Comparison of ENCODE assay signal across 8 mouse cellular contexts in the genomic region with DNA sequence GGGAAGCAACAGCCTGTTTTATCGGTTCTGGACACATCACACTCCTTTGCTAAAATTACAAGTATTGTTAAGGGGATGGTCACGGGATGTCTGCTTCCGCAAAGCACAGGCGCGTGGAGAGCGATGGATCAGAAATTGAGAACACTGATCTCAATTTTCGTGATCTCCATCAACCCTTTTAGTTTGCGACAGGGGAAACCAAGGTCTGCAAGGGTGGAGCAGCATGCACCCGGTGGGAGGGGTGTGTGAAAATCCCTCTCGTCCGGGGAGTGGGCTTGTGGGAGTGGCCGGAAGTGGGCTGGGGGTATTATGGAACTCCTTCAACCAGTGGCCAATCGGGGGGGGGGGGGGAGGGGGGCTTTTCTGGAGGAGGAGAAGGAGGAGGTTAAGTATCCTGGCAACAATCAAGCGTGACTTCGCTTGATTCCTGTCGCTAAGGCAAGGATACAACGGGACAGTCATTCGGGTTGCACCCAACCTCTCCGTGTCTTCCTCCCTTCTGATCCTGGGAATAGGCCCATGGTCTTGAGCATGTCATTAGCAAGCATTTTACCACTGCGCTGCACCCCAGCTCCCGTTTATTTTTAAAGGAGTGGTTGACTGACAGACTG. TPM values are rescaled to one million over a fixed set of nuclear protein-coding genes. Genes with fewer than 3 reads are reported as not detected.
DNase-seq lines count a peak whose midpoint lies in the region; ATAC-seq and TF ChIP-seq lines count a peak whose summit lies in the region.

No protein-coding gene starts in this region.

- no peaks in the 10 kb centered on the region for H3K36me3 ChIP-seq in kidney, postnatal 0 days (ENCODE audit: insufficient read depth, low read length)
- no peaks in the 10 kb centered on the region for H3K36me3 ChIP-seq in embryonic facial prominence, embryonic 15.5 days
- H3K36me3 ChIP-seq in hindbrain, embryonic 13.5 days: no peaks in the 10 kb centered on the region
- H3K36me3 ChIP-seq in liver, embryonic 13.5 days: no peaks in the 10 kb centered on the region
- no peaks in the 10 kb centered on the region for H3K36me3 ChIP-seq in neural tube, embryonic 13.5 days

- TF ChIP-seq CTCF in kidney, postnatal 0 days (IDR thresholded peaks at IDR 0.05; ENCODE audit: low read depth): no peak

- no peaks in the 10 kb centered on the region for H3K9me3 ChIP-seq in kidney, postnatal 0 days (replicated peaks; ENCODE audit: low read length)
- H3K9me3 ChIP-seq in embryonic facial prominence, embryonic 15.5 days (replicated peaks): no peaks in the 10 kb centered on the region
- H3K9me3 ChIP-seq in hindbrain, embryonic 13.5 days: no peaks in the 10 kb centered on the region
- no peaks in the 10 kb centered on the region for H3K9me3 ChIP-seq in liver, embryonic 13.5 days (replicated peaks)
- no peaks in the 10 kb centered on the region for H3K9me3 ChIP-seq in neural tube, embryonic 13.5 days

- no peaks in the 10 kb centered on the region for H3K27me3 ChIP-seq in kidney, postnatal 0 days (ENCODE audit: insufficient read depth, low read length)
- H3K27me3 ChIP-seq in embryonic facial prominence, embryonic 15.5 days: no peaks in the 10 kb centered on the region
- H3K27me3 ChIP-seq in hindbrain, embryonic 13.5 days: no peaks in the 10 kb centered on the region
- H3K27me3 ChIP-seq in liver, embryonic 13.5 days: peaks cover 26% of the 10 kb centered on the region
- no peaks in the 10 kb centered on the region for H3K27me3 ChIP-seq in neural tube, embryonic 13.5 days

- H3K4me1 ChIP-seq in kidney, postnatal 0 days (replicated peaks; ENCODE audit: insufficient read depth, low read length): peaks cover 7% of the 10 kb centered on the region; the same call in 1 of the 2 replicates
- peaks cover 7% of the 10 kb centered on the region; the same call in 1 of the 2 replicates for H3K4me1 ChIP-seq in embryonic facial prominence, embryonic 15.5 days
- H3K4me1 ChIP-seq in hindbrain, embryonic 13.5 days (replicated peaks): peaks cover 37% of the 10 kb centered on the region
- H3K4me1 ChIP-seq in liver, embryonic 13.5 days (replicated peaks): peaks cover 10% of the 10 kb centered on the region
- peaks cover 24% of the 10 kb centered on the region for H3K4me1 ChIP-seq in neural tube, embryonic 13.5 days (replicated peaks)

- peak overlapping the region; percentile 66; the same call in 1 of the 2 replicates for H3K9ac ChIP-seq in kidney, postnatal 0 days (ENCODE audit: low read depth, low read length)
- H3K9ac ChIP-seq in embryonic facial prominence, embryonic 15.5 days: peak overlapping the region; percentile 54
- H3K9ac ChIP-seq in hindbrain, embryonic 13.5 days: peak overlapping the region; percentile 83
- H3K9ac ChIP-seq in liver, embryonic 13.5 days: peak overlapping the region; percentile 62; the same call in 1 of the 2 replicates
- H3K9ac ChIP-seq in neural tube, embryonic 13.5 days: peak overlapping the region; percentile 80

- H3K27ac ChIP-seq in kidney, postnatal 0 days: no peak overlapping the region
- no peak overlapping the region for H3K27ac ChIP-seq in embryonic facial prominence, embryonic 15.5 days (replicated peaks)
- peak overlapping the region; percentile 83 for H3K27ac ChIP-seq in hindbrain, embryonic 13.5 days
- H3K27ac ChIP-seq in liver, embryonic 13.5 days: no peak overlapping the region
- peak overlapping the region; percentile 79; the same call in 1 of the 2 replicates for H3K27ac ChIP-seq in neural tube, embryonic 13.5 days (replicated peaks)

- DNase-seq in kidney, postnatal 0 days (ENCODE audit: low spot score): peak; percentile 45
- DNase-seq in kidney, adult 8-10 months: no peak
- DNase-seq in adipocyte (ENCODE audit: low spot score): peak; percentile 50
- DNase-seq in liver, embryonic 13.5 days: no peak
- no peak for DNase-seq in ovary, adult 18-20 months (ENCODE audit: low spot score)

- peak overlapping the region; percentile 97 for H3K4me2 ChIP-seq in kidney, postnatal 0 days (ENCODE audit: low read length)
- peak overlapping the region; percentile 83 for H3K4me2 ChIP-seq in embryonic facial prominence, embryonic 15.5 days (replicated peaks)
- peak overlapping the region; percentile 73 for H3K4me2 ChIP-seq in hindbrain, embryonic 13.5 days
- H3K4me2 ChIP-seq in liver, embryonic 13.5 days: peak overlapping the region; percentile 72
- peak overlapping the region; percentile 74 for H3K4me2 ChIP-seq in neural tube, embryonic 13.5 days

- H3K4me3 ChIP-seq in kidney, postnatal 0 days (replicated peaks; ENCODE audit: low read depth, low read length): peak overlapping the region; percentile 61
- peak overlapping the region; percentile 66 for H3K4me3 ChIP-seq in embryonic facial prominence, embryonic 15.5 days (replicated peaks)
- H3K4me3 ChIP-seq in hindbrain, embryonic 13.5 days: peak overlapping the region; percentile 76
- peak overlapping the region; percentile 62 for H3K4me3 ChIP-seq in liver, embryonic 13.5 days (replicated peaks)
- peak overlapping the region; percentile 68 for H3K4me3 ChIP-seq in neural tube, embryonic 13.5 days

- peak; percentile 59; the same call in 1 of the 2 replicates for ATAC-seq in kidney, postnatal 0 days (replicated peaks; ENCODE audit: low FRiP score, low read depth)
- ATAC-seq in embryonic facial prominence, embryonic 15.5 days (ENCODE audit: insufficient number of reproducible peaks, low FRiP score, low TSS enrichment, low read depth): peak; percentile 54
- ATAC-seq in hindbrain, embryonic 13.5 days (ENCODE audit: low FRiP score): peak; percentile 69
- no peak for ATAC-seq in liver, embryonic 13.5 days (ENCODE audit: low read depth)
- peak; percentile 86 for ATAC-seq in neural tube, embryonic 13.5 days (ENCODE audit: low read depth)

- 3% methylated on average over 20 of the region's 21 CpGs for WGBS in kidney, postnatal 0 days
- WGBS in embryonic facial prominence, embryonic 15.5 days: 2% methylated on average over 21 of the region's 21 CpGs
- WGBS in hindbrain, embryonic 13.5 days: under 1% methylated on average over 21 of the region's 21 CpGs
- 1% methylated on average over 21 of the region's 21 CpGs for WGBS in liver, embryonic 13.5 days (ENCODE audit: insufficient replicate concordance)
- 2% methylated on average over 20 of the region's 21 CpGs for WGBS in neural tube, embryonic 13.5 days

RNA-seq across cellular contexts. Expression of a gene that starts 0.7 kb away (rescaled TPM):
- polyA plus RNA-seq in kidney, postnatal 0 days (2015; fragmentation: Nextera tagmentation; extraction: Ambion mirVana): 15.0 and 15.6 TPM in 2 replicates
- 13.4 and 13.8 TPM in 2 replicates for polyA plus RNA-seq in embryonic facial prominence, embryonic 15.5 days (2015; fragmentation: Nextera tagmentation; extraction: Ambion mirVana)
- 47.9 and 51.3 TPM in 2 replicates for polyA plus RNA-seq in hindbrain, embryonic 13.5 days (2015; fragmentation: Nextera tagmentation; extraction: Ambion mirVana)
- polyA plus RNA-seq in liver, embryonic 13.5 days (2015; fragmentation: Nextera tagmentation; extraction: Ambion mirVana): 5.0 and 6.7 TPM in 2 replicates
- polyA plus RNA-seq in neural tube, embryonic 13.5 days (2015; fragmentation: Nextera tagmentation; extraction: Ambion mirVana): 49.4 and 54.8 TPM in 2 replicates

RNA-seq across cellular contexts. Expression of a gene that starts 54.3 kb away (rescaled TPM):
- 445 and 447 TPM in 2 replicates for polyA plus RNA-seq in kidney, postnatal 0 days (2015; fragmentation: Nextera tagmentation; extraction: Ambion mirVana)
- 380 and 384 TPM in 2 replicates for polyA plus RNA-seq in embryonic facial prominence, embryonic 15.5 days (2015; fragmentation: Nextera tagmentation; extraction: Ambion mirVana)
- polyA plus RNA-seq in hindbrain, embryonic 13.5 days (2015; fragmentation: Nextera tagmentation; extraction: Ambion mirVana): 517 TPM in 2 replicates
- polyA plus RNA-seq in liver, embryonic 13.5 days (2015; fragmentation: Nextera tagmentation; extraction: Ambion mirVana): 285 and 331 TPM in 2 replicates
- 489 and 502 TPM in 2 replicates for polyA plus RNA-seq in neural tube, embryonic 13.5 days (2015; fragmentation: Nextera tagmentation; extraction: Ambion mirVana)

RNA-seq across cellular contexts. Expression of a gene that starts 54.7 kb away (rescaled TPM):
- 1,374 and 1,518 TPM in 2 replicates for polyA plus RNA-seq in kidney, postnatal 0 days (2015; fragmentation: Nextera tagmentation; extraction: Ambion mirVana)
- polyA plus RNA-seq in embryonic facial prominence, embryonic 15.5 days (2015; fragmentation: Nextera tagmentation; extraction: Ambion mirVana): 1,589 and 1,636 TPM in 2 replicates
- polyA plus RNA-seq in hindbrain, embryonic 13.5 days (2015; fragmentation: Nextera tagmentation; extraction: Ambion mirVana): 1,784 and 1,810 TPM in 2 replicates
- polyA plus RNA-seq in liver, embryonic 13.5 days (2015; fragmentation: Nextera tagmentation; extraction: Ambion mirVana): 966 and 1,238 TPM in 2 replicates
- 1,536 and 1,756 TPM in 2 replicates for polyA plus RNA-seq in neural tube, embryonic 13.5 days (2015; fragmentation: Nextera tagmentation; extraction: Ambion mirVana)

Comparison
In these comparisons a context has a peak if more than half of its experiments do, and no peak if none do; other contexts are left out.
1. DNase-seq: peak in kidney, postnatal 0 days (single experiment) and adipocyte (single experiment); none in kidney, adult 8-10 months (0 of 2), liver, embryonic 13.5 days (single experiment) and ovary, adult 18-20 months (single experiment).
2. H3K27ac ChIP-seq: peak in hindbrain, embryonic 13.5 days (single experiment) and neural tube, embryonic 13.5 days (single experiment); none in kidney, postnatal 0 days (single experiment), embryonic facial prominence, embryonic 15.5 days (single experiment) and liver, embryonic 13.5 days (single experiment).
3. Peak in every context shown above with its lines, with median percentiles within 50 percentile points of each other: H3K4me2 ChIP-seq, H3K4me3 ChIP-seq and H3K9ac ChIP-seq.